Mouse (Mus musculus) spleen, adult 2 months (tissue): Measurements from ENCODE around the gene Rpgrip1l.

Experiments
- CTCF ChIP-seq: fragments of 200-500 bp; IDR thresholded peaks from 2 replicates; pipeline ENCODE4 v1.5.1; 2011; ENCODE audit warnings: mild to moderate bottlenecking, inconsistent platforms; ENCODE audit not compliant: insufficient read depth, insufficient read length, insufficient replicate concordance; ENCODE audit errors: extremely low read depth
- POLR2A ChIP-seq: fragments of 200-500 bp; IDR thresholded peaks from 2 replicates; pipeline ENCODE4 v1.6.1; 2011; ENCODE audit warnings: low read depth, low read length, inconsistent platforms

GRCm38 (mm10) chr8:91347146-91347545 lies 34.1 kb upstream of the Rpgrip1l start:
- no peak for TF ChIP-seq CTCF
- TF ChIP-seq POLR2A, result no peak
